Mouse (Mus musculus) liver, adult 2 months (tissue): ENCODE measurements around the gene Rragd. TPM values are rescaled to one million over a fixed set of nuclear protein-coding genes. Genes with fewer than 3 reads are reported as not detected.

Experiments used
- DNase-seq: peaks from one replicate; pipeline ENCODE4 v3.0.0-alpha.2; 2011; ENCODE audit warnings: low read depth, low spot score; ENCODE audit errors: extremely low read depth
- H3K27ac ChIP-seq: fragments of 200-500 bp; replicated peaks from 2 replicates; pipeline ENCODE4 v1.5.1; 2012; ENCODE audit warnings: low read depth, mild to moderate bottlenecking, control low read depth, inconsistent platforms, low read length; ENCODE audit not compliant: insufficient read depth
- H3K27me3 ChIP-seq: fragments of 200-500 bp; 2 replicates; pipeline ENCODE4 v1.6.1; 2012; ENCODE audit warnings: mild to moderate bottlenecking, moderate library complexity, low read length, inconsistent platforms; ENCODE audit not compliant: control insufficient read depth, insufficient read depth
- H3K36me3 ChIP-seq: fragments of 200-500 bp; 2 replicates; pipeline ENCODE4 v1.6.1; 2012; ENCODE audit warnings: low read length, inconsistent platforms; ENCODE audit not compliant: control insufficient read depth, insufficient read depth
- H3K4me1 ChIP-seq: fragments of 200-500 bp; 2 replicates; pipeline ENCODE4 v1.6.1; 2011; ENCODE audit warnings: low read length; ENCODE audit not compliant: control insufficient read depth, insufficient read depth
- H3K4me3 ChIP-seq: fragments of 200-500 bp; 2 replicates; pipeline ENCODE4 v1.5.1; 2011; ENCODE audit warnings: low read depth, mild to moderate bottlenecking, control low read depth, low read length, moderate library complexity; ENCODE audit not compliant: insufficient read depth
- H3K79me2 ChIP-seq: fragments of 200-500 bp; 2 replicates; pipeline ENCODE4 v1.6.1; 2012; ENCODE audit warnings: inconsistent platforms, mild to moderate bottlenecking, low read length, moderate library complexity; ENCODE audit not compliant: control insufficient read depth, insufficient read depth
- H3K9ac ChIP-seq: fragments of 200-500 bp; 2 replicates; pipeline ENCODE4 v1.6.1; 2012; ENCODE audit warnings: low read depth, mild to moderate bottlenecking, control low read depth, inconsistent platforms, low read length
- CTCF ChIP-seq: fragments of 200-500 bp; IDR thresholded peaks from 2 replicates; pipeline ENCODE4 v1.5.1; 2011; ENCODE audit warnings: low read depth, low read length, control low read depth
- POLR2A ChIP-seq: fragments of 200-500 bp; IDR thresholded peaks from 2 replicates; pipeline ENCODE4 v1.6.1; 2011; ENCODE audit warnings: low read length, control low read depth; ENCODE audit not compliant: insufficient read depth; ENCODE audit errors: extremely low read depth
- WGBS: fragments of 180-500 bp; shearing (Covaris S2); methylation state at CpG from one replicate; pipeline ENCODE4 v1.1.7; 2018; 5-methylcytosine and 5-hydroxymethylcytosine counted together
- polyA plus RNA-seq: library from polyadenylated mRNA; depleted of rRNA; stranded (reverse); fragments of >200 nt; gene quantifications from 2 replicates; pipeline ENCODE4 v1.2.3, GENCODE M21; 2012; rRNA removed
- total RNA-seq: library from RNA; depleted of rRNA; stranded (reverse); fragments of >200 nt; gene quantifications from 2 replicates; pipeline ENCODE4 v1.2.3, GENCODE M21; 2014; rRNA removed

Gene Rragd
- 1.5 and 1.6 TPM in 2 replicates for total RNA-seq
- polyA plus RNA-seq, result 0.26 and 0.59 TPM in 2 replicates

- Histone ChIP-seq H3K4me3 (peak within 1 kb of the TSS; percentile 73), H3K79me2 (no peaks in the 10 kb centered on the region), H3K4me1 (0 out of 2 replicates have a peak, but pooled peaks cover 2% of the 10 kb centered on the region), H3K36me3 (no peaks in the 10 kb centered on the region), H3K27me3 (peaks cover 7% of the 10 kb centered on the region), H3K9ac (peak within 1 kb of the TSS; percentile 69), H3K27ac (no peak within 1 kb of the TSS)
- WGBS, result 4% methylated on average over 18 of the region's 18 CpGs
- TF ChIP-seq POLR2A (no peak), CTCF (no peak)
- no peak for DNase-seq
Measured at GRCm38 (mm10) chr4:32982716-32983175, at the start of gene Rragd. TSS of gene Rragd (plus strand) at chr4:32983037.

- H3K4me3 ChIP-seq, result no peak overlapping the region
- H3K4me1 ChIP-seq, result no peaks in the 10 kb centered on the region
- no peaks in the 10 kb centered on the region for H3K36me3 ChIP-seq
- WGBS, result 57% methylated on average over 9 of the region's 9 CpGs
- no peaks in the 10 kb centered on the region for H3K79me2 ChIP-seq
- H3K27me3 ChIP-seq, result no peaks in the 10 kb centered on the region
- no peak overlapping the region for H3K9ac ChIP-seq
- TF ChIP-seq CTCF (no peak), POLR2A (no peak)
- DNase-seq, result no peak
- H3K27ac ChIP-seq, result no peak overlapping the region
Measured at GRCm38 (mm10) chr4:32936762-32937341, 46.0 kb upstream of the Rragd start.

- TF ChIP-seq CTCF, result no peak
- TF ChIP-seq POLR2A, result no peak
- Histone ChIP-seq H3K4me1 (no peaks in the 10 kb centered on the region), H3K36me3 (no peaks in the 10 kb centered on the region), H3K27me3 (no peaks in the 10 kb centered on the region), H3K9ac (no peak overlapping the region), H3K79me2 (no peaks in the 10 kb centered on the region), H3K27ac (no peak overlapping the region), H3K4me3 (no peak overlapping the region)
- DNase-seq, result no peak
- 69% methylated on average over 4 of the region's 4 CpGs for WGBS
Measured at GRCm38 (mm10) chr4:32939521-32939920, 43.3 kb upstream of the Rragd start.

- Histone ChIP-seq H3K79me2 (no peaks in the 10 kb centered on the region), H3K27ac (no peak overlapping the region), H3K36me3 (no peaks in the 10 kb centered on the region), H3K4me1 (no peaks in the 10 kb centered on the region), H3K27me3 (no peaks in the 10 kb centered on the region), H3K9ac (no peak overlapping the region), H3K4me3 (no peak overlapping the region)
- no peak for DNase-seq
- WGBS, result 86% methylated on average over 5 of the region's 5 CpGs
- TF ChIP-seq CTCF (no peak), POLR2A (no peak)
Measured at GRCm38 (mm10) chr4:32939964-32940363, 42.9 kb upstream of the Rragd start.

- H3K4me1 ChIP-seq, result no peaks in the 10 kb centered on the region
- H3K9ac ChIP-seq, result no peak overlapping the region
- no peaks in the 10 kb centered on the region for H3K79me2 ChIP-seq
- no peak for TF ChIP-seq POLR2A
- no peak for TF ChIP-seq CTCF
- DNase-seq, result no peak
- no peaks in the 10 kb centered on the region for H3K27me3 ChIP-seq
- no peak overlapping the region for H3K4me3 ChIP-seq
- no peak overlapping the region for H3K27ac ChIP-seq
- 71% methylated on average over 4 of the region's 4 CpGs for WGBS
- H3K36me3 ChIP-seq, result no peaks in the 10 kb centered on the region
Measured at GRCm38 (mm10) chr4:32940984-32941383, 41.9 kb upstream of the Rragd start.

GRCm38 (mm10) chr4:32947631-32948030 lies 35.2 kb upstream of the Rragd start:
- DNase-seq, result no peak
- WGBS, result 50% methylated on average over 4 of the region's 4 CpGs
- Histone ChIP-seq H3K4me3 (no peak overlapping the region), H3K27ac (no peak overlapping the region), H3K4me1 (peaks cover 2% of the 10 kb centered on the region; the same call in 1 of the 2 replicates), H3K27me3 (peaks cover 12% of the 10 kb centered on the region), H3K9ac (no peak overlapping the region), H3K36me3 (no peaks in the 10 kb centered on the region), H3K79me2 (no peaks in the 10 kb centered on the region)
- no peak for TF ChIP-seq POLR2A
- TF ChIP-seq CTCF, result no peak
